Mouse (Mus musculus) cerebellum, adult 18-20 months (tissue): Measurements from ENCODE around the gene Mpped2.

ENCODE experiments used
- DNase-seq, 2 experiments: peaks; one replicate each; pipeline ENCODE4 v3.0.0; 2021

Gene Mpped2

DNA sequence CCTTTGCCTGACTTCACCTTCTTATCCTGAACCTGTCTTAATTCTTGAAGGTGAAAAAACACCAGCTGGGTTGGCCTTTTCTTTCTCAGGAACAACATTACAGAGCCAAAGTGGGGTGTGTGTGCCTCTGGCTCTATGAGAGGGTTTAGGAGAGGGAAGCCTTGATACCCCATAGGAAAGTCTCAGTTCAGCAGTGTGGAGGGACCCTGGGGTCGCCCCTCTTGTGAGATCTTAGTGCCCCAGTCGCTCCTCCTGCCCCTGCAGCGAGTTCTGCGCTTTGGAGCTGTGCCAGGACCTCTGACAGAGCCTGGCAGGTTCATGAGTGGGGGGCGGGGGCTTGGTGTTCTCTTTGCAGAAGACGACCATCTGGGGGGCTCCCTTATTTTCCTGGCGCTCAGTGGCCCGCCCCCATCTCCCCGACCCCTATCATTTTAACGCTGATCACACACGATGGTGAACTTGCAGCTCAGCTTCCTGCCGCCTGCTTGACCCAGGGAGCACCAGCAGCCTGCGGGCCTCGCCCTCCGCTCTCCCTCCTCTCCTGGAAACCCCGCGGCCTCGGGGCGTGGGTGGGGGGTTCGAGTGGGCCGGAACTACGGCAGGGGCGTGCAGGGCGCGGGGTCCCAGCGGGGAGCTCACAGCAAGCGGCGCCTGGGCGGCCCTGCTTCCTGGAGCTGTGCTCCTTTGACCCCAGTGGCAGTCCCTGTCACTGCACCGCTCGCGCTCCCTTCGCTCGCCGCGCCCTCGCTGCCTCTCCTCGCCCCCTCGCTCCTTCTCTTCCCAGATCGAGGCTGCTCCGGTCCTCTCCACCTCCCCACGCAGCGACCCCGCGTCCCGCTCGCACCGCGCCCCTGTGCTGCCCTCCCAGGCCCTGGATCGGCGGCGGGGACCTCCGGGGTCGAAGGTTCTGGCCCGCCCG is at the start of gene Mpped2:
Mpped2 (plus strand) TSS at position 487 of the 919 bp plus-strand sequence.
- DNase-seq = peak; percentile 67 to 76

DNA sequence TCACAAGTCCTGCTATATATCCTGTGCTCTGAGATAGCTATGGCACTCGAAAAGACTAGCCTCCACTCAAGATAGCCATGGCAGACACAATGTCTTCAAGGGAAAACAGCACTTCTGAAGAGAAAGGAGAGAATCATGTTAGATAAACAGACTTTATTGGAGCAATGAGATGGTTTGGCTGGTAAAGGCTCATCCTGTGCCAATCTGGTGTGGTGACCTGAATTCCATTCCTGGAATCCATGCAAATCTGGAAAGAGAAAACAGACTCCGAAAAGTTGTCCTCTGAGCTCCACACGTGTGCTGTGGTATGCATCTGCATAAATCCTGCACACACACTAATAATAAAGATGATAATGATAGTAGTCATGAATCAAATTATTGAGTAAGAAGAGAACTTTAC is 48.3 kb upstream of the Mpped2 start:
- peak in 1 of 2 experiments; percentile 18 for DNase-seq

DNA sequence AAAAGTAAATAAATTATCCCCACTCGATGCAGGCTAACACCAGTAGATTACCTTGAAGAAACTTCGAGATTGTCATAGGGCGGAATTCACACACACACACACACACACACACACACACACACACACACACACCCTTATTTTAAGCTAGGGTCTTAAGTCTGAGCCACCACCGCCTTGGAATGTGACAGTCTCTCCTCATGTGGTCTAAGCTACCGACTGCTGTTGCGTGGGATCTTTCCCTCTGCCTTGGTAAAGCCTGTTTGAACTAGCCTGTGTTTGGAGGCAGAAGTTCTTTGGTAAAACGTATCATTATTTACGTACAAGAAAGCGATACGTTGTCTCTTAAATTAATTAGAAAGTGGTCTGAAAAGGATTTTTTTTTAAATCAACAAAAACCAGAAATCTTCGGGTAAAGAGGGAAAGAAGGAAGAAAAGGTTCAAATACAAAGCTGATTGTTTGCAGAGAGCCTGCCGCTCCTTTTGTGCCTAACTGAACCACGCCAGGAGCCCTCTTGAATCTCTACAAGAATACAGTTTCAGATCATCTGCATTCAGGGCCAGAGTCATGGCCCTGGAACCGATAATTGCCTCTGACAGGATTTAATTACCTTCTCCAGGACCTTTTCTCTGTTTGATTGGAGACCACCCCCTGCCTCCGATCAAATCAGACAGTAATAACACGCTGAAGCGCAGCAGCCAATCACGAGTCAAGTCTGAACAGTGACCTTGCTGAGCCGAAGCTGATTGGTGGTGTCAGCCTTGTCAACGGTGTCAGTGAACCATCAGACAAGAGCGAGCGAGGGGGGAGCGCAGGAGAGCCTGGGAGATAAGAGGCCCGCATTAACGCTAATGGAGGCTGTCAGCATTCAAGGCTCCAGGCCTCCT is 43.1 kb upstream of the Mpped2 start:
- DNase-seq = peak; percentile 86 to 95

DNA sequence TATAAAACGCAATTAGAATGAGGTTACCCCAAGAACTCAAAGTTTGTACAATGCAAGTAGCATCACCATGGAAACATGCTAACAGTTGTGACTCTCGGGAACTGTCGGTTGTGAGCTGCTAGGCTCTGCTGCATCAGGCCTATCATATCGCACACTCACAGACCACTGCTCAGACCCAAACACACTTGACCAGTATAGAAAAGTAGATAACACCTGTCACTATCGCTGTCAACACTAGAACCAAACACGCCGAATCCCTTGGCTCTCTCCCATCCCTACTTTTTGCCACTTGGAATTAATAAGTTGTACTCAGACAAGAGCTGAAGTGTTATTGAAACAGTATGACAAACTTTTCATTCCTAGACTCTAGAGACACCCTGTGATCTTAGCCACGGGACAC is 40.9 kb upstream of the Mpped2 start:
- no peak for DNase-seq

DNA sequence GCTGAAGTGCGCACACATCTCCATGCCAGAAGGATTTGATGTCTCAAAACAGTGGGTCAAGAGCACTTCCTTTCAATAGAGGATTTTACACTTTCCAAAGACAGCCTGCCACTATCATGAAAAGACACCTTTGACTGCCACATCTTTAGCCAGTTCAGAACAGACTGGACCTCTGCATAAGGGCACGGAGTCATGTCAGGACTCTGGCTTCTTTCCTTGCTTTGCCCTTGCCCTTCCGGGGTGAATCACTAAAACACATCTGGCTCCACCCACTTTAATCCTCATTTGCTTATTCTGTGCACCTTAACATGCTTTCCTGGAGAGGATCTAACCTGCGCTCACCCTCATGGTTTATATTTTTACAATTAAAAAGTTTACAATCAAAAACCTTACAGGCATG is 40.3 kb upstream of the Mpped2 start:
- no peak for DNase-seq

DNA sequence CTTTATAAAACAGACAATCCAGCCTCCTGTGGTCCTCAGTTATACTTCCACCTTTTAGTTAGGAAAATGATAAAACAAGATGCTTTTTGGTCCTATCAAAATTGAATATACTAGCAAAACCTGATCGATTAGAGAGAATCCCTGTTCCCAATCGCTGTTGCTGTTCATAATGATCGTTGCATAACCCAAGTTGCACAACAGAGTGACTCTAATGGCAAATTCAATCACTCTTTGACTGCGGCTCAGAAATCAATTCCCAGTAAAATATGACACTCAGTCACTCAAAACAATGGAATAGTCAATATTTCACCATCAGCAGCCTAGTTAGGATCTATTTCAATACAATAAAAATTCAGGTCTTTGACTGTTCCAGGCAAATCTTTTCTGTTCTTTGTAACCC is 39.8 kb upstream of the Mpped2 start:
- no peak for DNase-seq

DNA sequence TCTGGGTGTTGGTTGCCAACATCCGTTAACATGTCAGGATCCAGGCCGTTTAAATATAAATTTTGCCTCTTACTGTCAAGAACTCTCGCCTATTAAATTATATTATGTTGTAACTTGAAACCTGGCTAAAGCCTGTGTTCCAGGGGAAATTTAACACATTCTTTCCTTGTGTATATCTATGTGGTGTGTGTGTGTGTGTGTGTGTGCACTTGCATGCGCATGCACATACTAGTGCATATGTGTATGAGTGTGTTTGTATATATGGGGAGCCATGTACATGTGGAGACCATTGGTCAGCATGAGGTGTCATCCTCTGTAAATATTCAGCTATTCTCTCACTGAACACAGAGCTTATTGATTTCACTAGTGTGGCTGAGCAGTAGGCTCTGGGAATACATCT is 37.8 kb upstream of the Mpped2 start:
- no peak for DNase-seq

DNA sequence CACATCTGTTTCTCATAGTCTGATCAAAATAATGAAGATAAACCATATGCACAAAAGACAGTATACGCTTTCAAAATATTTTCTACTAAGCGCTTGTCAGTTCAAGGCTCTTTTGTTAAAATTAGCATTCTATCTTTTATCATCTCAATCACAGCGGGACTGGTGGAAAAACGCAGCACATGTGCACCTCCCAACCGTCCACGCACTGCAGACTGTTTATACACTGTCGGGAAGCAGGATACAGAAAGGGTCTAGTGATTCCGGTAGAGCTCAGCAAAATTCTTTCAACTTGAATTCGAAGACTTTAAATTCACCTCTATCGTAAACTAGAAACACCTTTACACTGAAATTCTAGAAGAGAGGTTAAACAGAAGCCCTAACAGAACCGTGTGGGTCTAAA is 27.8 kb upstream of the Mpped2 start:
- no peak for DNase-seq

DNA sequence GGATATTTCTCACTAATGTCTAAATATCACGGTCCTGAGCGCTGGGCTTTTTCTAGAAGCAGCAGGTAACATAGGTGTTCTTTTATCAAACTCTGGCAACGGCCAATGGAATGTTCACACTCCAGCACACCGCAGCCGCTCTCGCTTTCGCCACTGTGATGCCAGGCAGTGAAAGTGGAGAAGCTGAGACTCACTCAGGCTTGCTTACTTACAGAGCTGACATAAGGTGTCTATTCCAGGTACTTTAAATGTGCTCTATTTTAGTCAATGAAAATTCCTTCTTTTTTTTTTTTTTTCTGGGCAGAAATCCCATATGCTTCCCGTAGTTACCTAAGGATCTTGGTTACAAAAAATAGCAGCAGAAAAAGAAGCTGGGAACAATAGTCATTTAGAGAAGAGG is 18.8 kb upstream of the Mpped2 start:
- DNase-seq = no peak

DNA sequence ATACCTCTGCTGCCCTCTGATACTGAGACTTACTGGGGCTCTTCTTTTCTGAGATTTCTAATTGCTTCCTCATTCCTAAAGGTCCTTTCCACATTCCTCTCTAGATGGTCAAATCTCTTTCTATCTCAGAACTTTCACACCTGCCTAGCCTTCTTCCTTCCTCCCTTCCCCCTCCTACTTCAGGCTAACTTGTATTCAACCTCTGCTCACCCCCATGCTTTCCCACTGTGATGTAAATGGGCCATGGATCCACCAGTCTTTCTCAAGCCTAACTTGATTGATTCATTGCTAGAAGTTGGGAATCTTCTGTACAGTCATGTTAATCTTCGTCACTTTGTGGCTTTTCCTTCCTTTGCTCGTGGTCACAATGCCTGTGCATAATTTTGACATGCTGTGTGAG is 15.6 kb upstream of the Mpped2 start:
- DNase-seq = no peak

DNA sequence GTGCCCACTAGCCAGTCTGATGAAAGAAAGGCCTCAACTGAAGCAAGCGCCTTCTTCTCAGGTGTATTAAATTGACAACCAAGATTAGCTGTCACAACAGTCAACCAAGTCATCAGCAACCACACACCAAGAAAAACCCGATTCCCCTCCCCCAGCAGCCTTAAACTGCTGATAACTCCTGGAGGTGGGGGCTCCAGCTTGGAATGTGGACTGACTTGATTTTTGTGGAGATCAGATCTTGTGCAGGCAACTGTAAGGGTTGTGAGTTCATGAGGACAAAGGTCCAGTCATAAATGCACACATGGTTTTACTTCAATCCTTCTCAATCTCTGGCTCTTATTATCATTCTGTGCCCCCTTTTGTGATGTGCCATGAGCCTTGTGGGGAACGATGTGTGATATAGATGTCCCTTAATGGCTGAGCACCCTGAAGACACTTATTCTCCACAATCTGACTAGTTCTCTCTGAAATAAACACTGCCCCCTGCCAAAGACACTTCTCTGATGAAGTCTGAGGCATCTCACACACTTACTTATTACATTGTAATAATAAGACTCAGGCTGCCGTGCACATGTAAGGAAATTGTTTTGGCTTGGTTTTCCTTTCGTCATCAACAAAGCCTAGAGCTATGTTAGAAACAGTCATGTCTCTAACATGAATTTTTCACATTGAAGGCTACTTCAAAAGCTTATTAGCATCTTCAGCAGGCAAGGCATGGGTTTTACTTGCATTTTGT is 13.2 kb upstream of the Mpped2 start:
- DNase-seq = no peak

DNA sequence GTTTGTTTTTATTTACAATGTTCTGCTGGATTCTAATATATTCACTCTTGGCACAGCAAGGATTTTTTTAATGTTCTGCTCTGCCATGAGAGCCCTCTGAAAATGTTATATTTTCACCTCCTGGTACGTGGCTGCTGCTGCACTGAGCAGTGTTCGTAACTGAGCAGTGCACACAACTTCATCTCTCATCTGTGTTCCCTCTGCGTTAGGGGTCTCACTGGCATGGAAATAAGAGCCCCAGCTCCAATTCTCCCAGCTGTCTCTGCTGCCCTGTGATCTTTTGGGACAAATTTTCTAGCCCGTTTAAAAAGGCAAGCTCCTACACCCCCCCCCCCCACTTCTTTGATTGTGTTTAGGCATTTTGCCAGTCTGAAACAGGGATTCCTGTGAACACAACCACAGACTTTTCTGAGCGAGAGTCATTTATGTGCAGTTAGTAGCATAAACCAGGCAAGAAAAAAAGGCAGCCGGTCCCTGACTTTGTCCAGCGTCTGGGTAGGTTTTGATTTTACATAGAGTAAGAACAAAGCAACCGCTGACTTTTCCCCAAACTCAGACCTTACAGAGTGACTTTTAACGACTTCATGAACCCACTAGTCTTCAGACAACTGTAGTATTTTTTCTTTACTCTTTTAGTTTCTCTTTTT is 9.8 kb upstream of the Mpped2 start:
- DNase-seq = no peak

DNA sequence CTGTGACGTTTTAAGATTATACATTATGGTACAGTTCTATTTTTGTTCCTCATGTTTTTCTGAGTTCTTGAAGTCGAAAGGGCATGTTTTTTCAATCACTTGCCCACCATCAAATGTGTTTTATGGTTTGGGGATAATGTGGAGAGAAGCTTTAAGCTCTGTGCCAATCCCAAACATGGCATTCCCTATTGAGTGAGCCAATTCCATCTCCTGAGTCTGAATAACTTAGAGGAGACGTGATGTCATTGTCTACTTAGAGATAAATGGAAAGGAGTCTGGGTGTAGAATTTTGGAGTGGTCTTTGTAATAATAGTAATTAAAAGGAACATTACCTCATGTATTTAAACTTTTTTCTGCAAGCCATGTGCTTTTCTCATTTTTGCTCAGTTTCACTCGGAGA is 9.2 kb upstream of the Mpped2 start:
- DNase-seq = no peak

DNA sequence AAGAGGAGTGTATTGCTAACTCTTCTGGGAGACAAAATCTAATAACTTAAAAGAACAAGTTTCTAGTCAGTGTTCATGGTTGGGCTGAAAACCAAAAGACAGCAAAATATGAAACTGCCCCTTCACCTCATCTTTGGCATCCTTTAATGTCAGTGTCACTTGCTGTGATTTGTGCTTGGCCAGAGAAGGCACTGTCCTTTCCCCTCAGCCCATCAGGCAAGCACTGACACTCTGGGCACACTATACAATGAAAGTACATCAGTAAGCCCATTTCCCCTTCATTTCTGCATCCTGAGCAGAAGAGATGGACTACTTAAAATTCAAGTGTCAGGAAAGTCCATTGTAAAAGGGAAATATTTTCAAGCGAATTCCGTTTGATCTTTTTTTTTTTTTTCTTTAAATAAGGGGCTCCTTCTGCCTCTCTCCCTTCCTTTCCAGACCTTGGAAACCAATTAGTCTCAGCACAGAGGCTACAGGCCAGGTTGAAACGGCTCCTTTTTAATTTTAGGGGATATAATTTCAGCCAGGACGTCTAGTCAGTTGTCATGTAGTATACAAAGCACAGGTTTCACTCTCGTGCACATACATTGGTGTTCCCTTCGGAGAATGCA is 1.2 kb upstream of the Mpped2 start:
- no peak for DNase-seq

DNA sequence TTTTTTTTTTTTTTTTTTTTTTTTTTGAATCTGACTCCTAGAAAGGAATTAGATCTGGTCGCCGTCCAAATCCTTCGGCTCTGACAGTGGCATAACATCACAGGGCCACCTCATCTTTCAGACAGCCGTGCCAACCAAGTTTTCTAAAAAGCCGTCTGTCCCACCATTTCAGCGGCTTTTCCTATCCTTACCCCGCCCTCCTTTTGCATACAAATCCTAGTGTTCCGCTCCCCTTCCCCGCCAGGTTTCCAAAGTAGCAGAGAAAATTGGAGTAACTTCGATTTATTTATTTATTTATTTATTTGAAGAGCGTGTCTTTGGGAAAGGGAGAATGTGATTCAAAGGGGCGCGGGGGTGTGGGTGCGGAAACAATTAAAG is 675 bp upstream of the Mpped2 start:
- DNase-seq = peak; percentile 22 to 27

DNA sequence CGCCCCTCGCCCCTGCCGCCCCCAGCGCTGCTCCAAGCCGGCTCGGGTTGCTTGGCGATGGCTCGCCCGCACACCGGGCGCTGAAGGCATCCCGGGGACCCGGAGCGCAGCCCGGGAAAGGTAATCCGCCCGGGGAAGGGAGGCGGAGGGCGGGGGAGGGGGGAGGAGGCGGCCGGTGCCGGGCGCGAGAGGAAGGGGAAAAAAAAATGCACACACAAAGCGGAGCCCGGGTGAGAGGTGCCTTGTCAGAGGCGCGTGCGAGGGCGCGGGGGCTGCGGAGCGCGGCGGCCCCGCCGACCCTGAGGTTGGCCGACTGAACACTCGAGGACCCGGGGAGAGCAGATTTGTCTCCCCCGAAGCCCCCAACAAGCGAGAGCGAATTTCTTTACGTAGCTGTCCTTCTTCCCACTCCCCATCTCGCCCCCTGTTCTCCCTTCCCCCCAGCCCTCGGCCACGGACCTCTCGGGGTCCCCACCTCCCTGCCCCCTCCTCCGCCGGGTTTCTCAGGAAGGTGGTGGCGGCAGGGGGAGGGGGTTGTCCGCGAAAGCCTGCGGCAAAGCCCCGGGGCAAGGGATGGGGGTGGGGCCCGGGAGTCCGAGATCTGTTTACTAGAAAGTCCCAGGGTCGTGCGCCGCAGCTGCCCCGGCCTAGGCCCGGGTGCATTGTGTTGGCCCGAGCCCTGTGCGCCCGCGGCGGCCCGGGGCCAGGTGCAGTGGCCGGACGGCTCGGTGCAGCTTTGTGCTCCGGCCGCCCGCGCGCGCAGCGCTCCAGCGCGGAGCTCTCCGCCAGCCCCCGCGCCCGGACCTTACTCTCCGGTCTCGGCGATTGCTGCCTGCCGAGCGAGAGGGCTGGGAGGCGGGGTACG is 865 bp downstream of the Mpped2 start:
- peak; percentile 63 to 81 for DNase-seq

DNA sequence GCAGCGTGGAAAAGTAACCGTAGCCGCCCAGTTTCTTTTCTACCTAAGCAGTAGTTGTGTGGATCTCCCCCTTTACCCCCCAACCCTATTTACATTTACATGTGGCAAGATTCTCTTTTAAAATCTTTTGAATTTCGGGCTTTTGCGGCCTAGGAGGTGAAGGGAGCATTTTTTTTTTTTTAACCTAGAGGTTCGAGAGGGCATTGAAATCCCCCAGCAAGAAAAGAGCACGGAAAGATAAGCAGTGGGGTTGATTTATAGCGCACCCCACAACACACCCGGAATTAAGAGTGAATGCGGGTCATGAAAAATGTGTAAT is 1.5 kb downstream of the Mpped2 start:
- no peak for DNase-seq

DNA sequence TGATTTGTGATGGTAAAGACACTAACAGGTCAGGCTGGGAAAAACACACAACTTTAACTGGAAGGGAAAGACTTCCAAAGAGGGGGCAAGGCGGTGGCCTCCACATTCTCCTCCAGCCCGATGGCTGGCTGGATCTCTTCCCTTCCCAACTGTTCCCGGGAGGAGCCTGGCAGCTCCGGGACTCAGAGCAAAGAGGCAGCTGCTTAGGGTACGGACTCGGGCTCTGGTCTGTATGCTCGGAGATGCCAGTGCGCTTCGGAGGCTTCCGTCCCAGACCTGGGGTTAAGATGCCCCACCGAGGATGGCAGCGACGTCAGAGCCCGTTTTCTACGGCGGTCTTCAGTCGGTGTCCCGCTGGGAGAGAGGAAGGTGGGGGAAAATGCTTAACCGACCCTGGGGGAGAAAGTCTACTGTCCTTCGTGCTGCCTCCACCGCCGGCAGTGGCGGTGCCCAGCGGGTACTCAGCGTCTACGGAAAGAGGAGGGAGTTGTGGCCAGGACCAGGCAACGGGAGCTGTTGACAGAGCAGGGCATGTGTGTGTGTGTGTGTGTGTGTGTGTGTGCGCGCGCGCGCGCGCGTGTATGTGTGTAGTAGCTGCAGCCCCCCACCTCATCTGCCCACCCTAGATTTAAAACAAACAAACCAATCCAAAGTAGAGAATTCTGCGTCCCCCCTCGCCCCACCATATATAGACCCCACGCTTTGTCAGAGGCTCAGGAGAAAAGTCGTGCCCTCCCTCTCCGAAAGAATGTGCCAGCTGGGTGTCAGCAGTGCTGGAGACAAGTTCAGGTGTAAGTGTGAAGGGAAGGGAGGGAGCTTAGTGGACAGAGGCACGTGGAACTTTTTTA is 2.0 kb downstream of the Mpped2 start:
- DNase-seq = peak; percentile 55 to 67

DNA sequence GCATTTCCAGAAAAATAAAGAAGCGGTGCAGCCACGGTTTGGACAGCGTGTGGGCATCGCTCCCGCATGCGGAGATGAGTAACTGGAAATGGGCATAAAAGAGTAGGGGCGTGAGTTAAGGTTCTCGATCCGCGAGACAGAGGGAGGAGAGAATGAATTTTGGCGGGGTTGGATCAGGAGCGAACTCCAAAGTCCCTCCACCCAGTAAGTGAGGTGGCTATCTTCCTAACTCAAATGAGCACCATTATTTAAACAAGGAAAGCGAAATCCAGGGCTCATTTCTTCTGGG is 2.6 kb downstream of the Mpped2 start:
- DNase-seq = no peak

DNA sequence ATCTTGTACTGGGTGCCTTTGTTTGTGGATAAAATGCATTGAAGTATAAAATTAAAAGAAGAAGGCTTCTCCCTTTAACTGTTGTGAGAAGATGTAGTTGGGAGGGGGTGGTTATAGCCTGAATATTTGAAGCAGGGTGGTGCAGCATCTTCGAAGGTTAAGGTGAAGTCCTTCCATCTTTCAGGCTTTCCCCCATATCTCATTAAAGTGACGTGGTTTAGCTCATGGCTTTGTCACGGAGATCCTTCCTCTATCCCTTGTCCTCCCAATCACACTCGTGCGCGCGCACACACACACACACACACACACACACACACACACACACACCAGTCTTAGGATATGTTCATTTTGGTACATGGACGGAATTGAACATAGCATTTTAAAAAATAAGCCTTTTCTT is 3.3 kb downstream of the Mpped2 start:
- DNase-seq = no peak

DNA sequence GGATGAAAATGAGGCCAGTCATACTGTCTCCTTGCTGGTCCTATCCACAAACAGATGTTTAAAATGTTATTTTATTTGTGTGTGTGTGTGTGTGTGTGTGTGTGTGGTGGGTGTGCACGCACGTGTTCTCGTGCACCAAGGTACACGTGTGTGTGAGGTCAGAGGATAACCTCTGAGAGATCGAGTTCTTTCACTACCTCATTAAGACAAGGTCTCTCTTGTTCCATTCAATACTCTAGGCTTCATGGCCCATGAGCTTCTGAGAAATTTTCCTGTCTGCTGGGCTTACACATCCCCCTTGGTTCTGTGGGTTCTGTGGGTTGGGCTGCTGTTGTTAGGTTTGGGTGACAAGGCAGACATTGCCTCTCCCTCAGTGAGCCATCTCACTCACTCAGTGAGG is 12.6 kb downstream of the Mpped2 start:
- no peak for DNase-seq
